Mouse (Mus musculus) heart, embryonic 10.5 days (tissue): ENCODE measurements around the gene Gsdme. TPM values are rescaled to one million over a fixed set of nuclear protein-coding genes. Genes with fewer than 3 reads are reported as not detected.

Experiments used
- DNase-seq: peaks from one replicate; pipeline ENCODE4 v3.0.0-alpha.2; 2017; ENCODE audit warnings: low spot score
- H3K27ac ChIP-seq: fragments of 300-500 bp; sonication (generic); 2 replicates; pipeline ENCODE4 v1.5.1; 2016; ENCODE audit warnings: mild to moderate bottlenecking
- H3K27me3 ChIP-seq: fragments of 300-500 bp; sonication (generic); 2 replicates; pipeline ENCODE4 v1.6.1; 2016; ENCODE audit warnings: mild to moderate bottlenecking; ENCODE audit not compliant: poor library complexity, insufficient read depth, severe bottlenecking
- H3K36me3 ChIP-seq: fragments of 300-500 bp; sonication (generic); 2 replicates; pipeline ENCODE4 v1.6.1; 2016; ENCODE audit warnings: mild to moderate bottlenecking, moderate library complexity
- H3K4me1 ChIP-seq: fragments of 300-500 bp; sonication (generic); 2 replicates; pipeline ENCODE4 v1.6.1; 2016; ENCODE audit warnings: mild to moderate bottlenecking
- H3K4me3 ChIP-seq: fragments of 300-500 bp; sonication (generic); 2 replicates; pipeline ENCODE4 v1.5.1; 2016; ENCODE audit warnings: mild to moderate bottlenecking, moderate library complexity
- H3K9me3 ChIP-seq: fragments of 300-500 bp; sonication (generic); 2 replicates; pipeline ENCODE4 v1.6.1; 2016; ENCODE audit warnings: mild to moderate bottlenecking, moderate library complexity
- WGBS: fragments of 180-500 bp; shearing (Covaris S2); methylation state at CpG from one replicate; pipeline ENCODE4 v1.1.7; 2016; 5-methylcytosine and 5-hydroxymethylcytosine counted together
- polyA plus RNA-seq: library from polyadenylated mRNA; unstranded; fragments of >200 nt; fragmentation: Nextera tagmentation; extraction: Ambion mirVana; gene quantifications from 2 replicates; pipeline ENCODE4 v1.2.1, GENCODE M21; 2016

The Gsdme gene
- 29.4 and 36.6 TPM in 2 replicates for polyA plus RNA-seq

- no peaks in the 10 kb centered on the region for H3K9me3 ChIP-seq
- H3K4me3 ChIP-seq: no peak within 1 kb of the TSS
- no peaks in the 10 kb centered on the region; the same call in 1 of the 2 replicates for H3K27me3 ChIP-seq
- H3K36me3 ChIP-seq: no peaks in the 10 kb centered on the region
- H3K4me1 ChIP-seq: peaks cover 15% of the 10 kb centered on the region
- DNase-seq: no peak
- H3K27ac ChIP-seq: no peak within 1 kb of the TSS
- 63% methylated on average over 6 of the region's 6 CpGs for WGBS
These were observed at the start of gene Gsdme for GRCm38 (mm10) chr6:50263670-50264069. Gene Gsdme, minus strand, starts transcription at chr6:50263862.

GRCm38 (mm10) chr6:50312647-50313046 lies 49.0 kb upstream of the Gsdme start:
- H3K9me3 ChIP-seq: no peaks in the 10 kb centered on the region
- H3K27me3 ChIP-seq: no peaks in the 10 kb centered on the region
- H3K27ac ChIP-seq: no peak overlapping the region
- H3K36me3 ChIP-seq: peaks cover 4% of the 10 kb centered on the region; the same call in 1 of the 2 replicates
- no peak overlapping the region for H3K4me3 ChIP-seq
- H3K4me1 ChIP-seq: peaks cover 19% of the 10 kb centered on the region
- 40% methylated on average over 4 of the region's 4 CpGs for WGBS
- DNase-seq: peak; percentile 82

GRCm38 (mm10) chr6:50309019-50309418 lies 45.4 kb upstream of the Gsdme start:
- H3K27me3 ChIP-seq: no peaks in the 10 kb centered on the region
- H3K36me3 ChIP-seq: peaks cover 4% of the 10 kb centered on the region; the same call in 1 of the 2 replicates
- H3K4me3 ChIP-seq: no peak overlapping the region
- H3K9me3 ChIP-seq: no peaks in the 10 kb centered on the region
- 29% methylated on average over 6 of the region's 6 CpGs for WGBS
- DNase-seq: no peak
- peaks cover 2% of the 10 kb centered on the region; the same call in 1 of the 2 replicates for H3K4me1 ChIP-seq
- H3K27ac ChIP-seq: no peak overlapping the region

- peaks cover 7% of the 10 kb centered on the region; the same call in 1 of the 2 replicates for H3K36me3 ChIP-seq
- no peaks in the 10 kb centered on the region for H3K27me3 ChIP-seq
- H3K4me1 ChIP-seq: no peaks in the 10 kb centered on the region
- DNase-seq: no peak
- no peaks in the 10 kb centered on the region for H3K9me3 ChIP-seq
- WGBS: 85% methylated on average over 4 of the region's 4 CpGs
- H3K4me3 ChIP-seq: no peak overlapping the region
- H3K27ac ChIP-seq: no peak overlapping the region
These were observed 43.0 kb upstream of the Gsdme start for GRCm38 (mm10) chr6:50306625-50307024.

GRCm38 (mm10) chr6:50304949-50305491 lies 41.4 kb upstream of the Gsdme start:
- Histone ChIP-seq H3K9me3 (no peaks in the 10 kb centered on the region), H3K36me3 (peaks cover 7% of the 10 kb centered on the region; the same call in 1 of the 2 replicates), H3K27ac (no peak overlapping the region), H3K27me3 (no peaks in the 10 kb centered on the region), H3K4me3 (no peak overlapping the region), H3K4me1 (no peaks in the 10 kb centered on the region)
- peak; percentile 82 for DNase-seq
- WGBS: 68% methylated on average over 4 of the region's 4 CpGs

- Histone ChIP-seq H3K4me3 (no peak overlapping the region), H3K9me3 (no peaks in the 10 kb centered on the region), H3K36me3 (peaks cover 7% of the 10 kb centered on the region; the same call in 1 of the 2 replicates), H3K27me3 (no peaks in the 10 kb centered on the region), H3K27ac (no peak overlapping the region), H3K4me1 (peaks cover 3% of the 10 kb centered on the region; the same call in 1 of the 2 replicates)
- WGBS: 94% methylated on average over 7 of the region's 7 CpGs
- no peak for DNase-seq
These were observed 37.5 kb upstream of the Gsdme start for GRCm38 (mm10) chr6:50301121-50301520.

GRCm38 (mm10) chr6:50300622-50301021 lies 37.0 kb upstream of the Gsdme start:
- Histone ChIP-seq H3K27ac (no peak overlapping the region), H3K27me3 (no peaks in the 10 kb centered on the region), H3K4me1 (peaks cover 8% of the 10 kb centered on the region; the same call in 1 of the 2 replicates), H3K4me3 (no peak overlapping the region), H3K36me3 (peaks cover 7% of the 10 kb centered on the region; the same call in 1 of the 2 replicates), H3K9me3 (no peaks in the 10 kb centered on the region)
- DNase-seq: no peak
- 85% methylated on average over 6 of the region's 6 CpGs for WGBS

- Histone ChIP-seq H3K36me3 (peaks cover 7% of the 10 kb centered on the region; the same call in 1 of the 2 replicates), H3K9me3 (no peaks in the 10 kb centered on the region), H3K27me3 (no peaks in the 10 kb centered on the region), H3K27ac (no peak overlapping the region), H3K4me3 (no peak overlapping the region), H3K4me1 (peaks cover 11% of the 10 kb centered on the region; the same call in 1 of the 2 replicates)
- WGBS: 78% methylated on average over 7 of the region's 7 CpGs
- DNase-seq: no peak
These were observed 35.4 kb upstream of the Gsdme start for GRCm38 (mm10) chr6:50299071-50299470.

GRCm38 (mm10) chr6:50297671-50298070 lies 34.0 kb upstream of the Gsdme start:
- H3K36me3 ChIP-seq: peaks cover 5% of the 10 kb centered on the region; the same call in 1 of the 2 replicates
- no peak for DNase-seq
- WGBS: 90% methylated on average over 9 of the region's 9 CpGs
- H3K27ac ChIP-seq: no peak overlapping the region
- no peak overlapping the region for H3K4me3 ChIP-seq
- no peaks in the 10 kb centered on the region for H3K27me3 ChIP-seq
- no peaks in the 10 kb centered on the region for H3K9me3 ChIP-seq
- peaks cover 11% of the 10 kb centered on the region; the same call in 1 of the 2 replicates for H3K4me1 ChIP-seq

GRCm38 (mm10) chr6:50295136-50295535 lies 31.5 kb upstream of the Gsdme start:
- H3K36me3 ChIP-seq: peaks cover 5% of the 10 kb centered on the region; the same call in 1 of the 2 replicates
- 78% methylated on average over 10 of the region's 10 CpGs for WGBS
- H3K4me1 ChIP-seq: peaks cover 11% of the 10 kb centered on the region; the same call in 1 of the 2 replicates
- H3K9me3 ChIP-seq: no peaks in the 10 kb centered on the region
- DNase-seq: no peak
- no peak overlapping the region for H3K27ac ChIP-seq
- H3K4me3 ChIP-seq: no peak overlapping the region
- H3K27me3 ChIP-seq: no peaks in the 10 kb centered on the region

GRCm38 (mm10) chr6:50294128-50294527 lies 30.5 kb upstream of the Gsdme start:
- WGBS: 39% methylated on average over 1 of the region's 1 CpGs

GRCm38 (mm10) chr6:50291650-50292049 lies 28.0 kb upstream of the Gsdme start:
- H3K27me3 ChIP-seq: no peaks in the 10 kb centered on the region
- H3K4me1 ChIP-seq: peaks cover 11% of the 10 kb centered on the region; the same call in 1 of the 2 replicates
- H3K27ac ChIP-seq: no peak overlapping the region
- no peaks in the 10 kb centered on the region for H3K36me3 ChIP-seq
- no peak for DNase-seq
- 57% methylated on average over 4 of the region's 4 CpGs for WGBS
- H3K4me3 ChIP-seq: no peak overlapping the region
- no peaks in the 10 kb centered on the region for H3K9me3 ChIP-seq

More at GRCm38 (mm10) chr6:50294128-50294527, 30.5 kb upstream of the Gsdme start:
- Histone ChIP-seq H3K4me1 (peaks cover 11% of the 10 kb centered on the region; the same call in 1 of the 2 replicates), H3K27ac (no peak overlapping the region), H3K4me3 (no peak overlapping the region), H3K36me3 (peaks cover 3% of the 10 kb centered on the region; the same call in 1 of the 2 replicates), H3K9me3 (no peaks in the 10 kb centered on the region), H3K27me3 (no peaks in the 10 kb centered on the region)
- DNase-seq: no peak

GRCm38 (mm10) chr6:50286881-50287280 lies 23.2 kb upstream of the Gsdme start:
- Histone ChIP-seq H3K36me3 (no peaks in the 10 kb centered on the region), H3K9me3 (no peaks in the 10 kb centered on the region), H3K4me3 (no peak overlapping the region), H3K27ac (no peak overlapping the region), H3K4me1 (no peaks in the 10 kb centered on the region), H3K27me3 (no peaks in the 10 kb centered on the region)
- WGBS: 85% methylated on average over 3 of the region's 3 CpGs
- DNase-seq: no peak
